Mouse (Mus musculus) thymus, postnatal 25 days (tissue): ENCODE data around the gene Dnah12.
A peak's percentile ranks its signal among the peaks of the same experiment; 100 is the strongest.

ENCODE experiments used
- DNase-seq: peaks from one replicate; pipeline ENCODE4 v3.0.0; 2022

Dnah12 gene

DNA sequence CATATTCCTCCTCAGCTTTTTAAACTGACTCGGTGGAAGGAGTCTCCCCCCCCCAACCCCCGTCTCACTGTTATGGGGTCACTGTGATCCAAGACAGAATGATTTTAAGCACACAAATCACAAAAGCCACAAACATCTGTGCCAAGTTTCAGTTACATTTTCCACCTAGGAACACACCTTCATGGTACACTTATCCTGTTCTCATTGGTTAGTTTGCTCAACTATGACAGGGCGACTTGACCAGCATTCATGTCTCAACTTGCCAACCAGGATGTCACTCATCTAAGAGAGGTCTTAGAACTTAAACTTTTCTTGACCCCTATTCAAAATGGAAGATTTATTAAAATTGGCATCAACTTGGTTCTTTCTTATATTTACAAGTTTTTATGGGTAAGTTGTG is 31.8 kb downstream of the Dnah12 start:
- DNase-seq = no peak

- DNase-seq = no peak
Observed at GRCm38 (mm10) chr14:26758566-26758965, 65.5 kb downstream of the Dnah12 start.

DNA sequence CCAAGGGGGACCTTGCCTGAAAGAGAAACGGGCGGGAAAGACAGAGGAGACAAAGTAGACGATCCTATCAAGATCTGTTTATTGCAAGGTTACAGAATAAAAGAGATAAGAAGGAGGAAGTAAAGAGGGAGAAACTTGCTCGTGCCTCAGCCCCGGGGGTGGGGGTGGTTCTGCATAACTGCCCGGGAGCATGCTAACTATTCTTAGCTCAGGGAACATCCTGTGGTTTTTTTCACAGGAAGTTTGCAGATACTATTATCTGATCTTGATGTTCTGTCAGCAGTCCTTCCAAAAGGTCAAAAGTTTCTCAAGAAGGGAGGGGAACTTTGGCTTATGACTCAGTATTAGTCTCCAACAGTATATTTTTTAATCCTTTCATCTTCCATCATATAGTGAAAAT is 71.8 kb downstream of the Dnah12 start:
- no peak for DNase-seq

- no peak for DNase-seq
Observed at GRCm38 (mm10) chr14:26768195-26768594, 75.1 kb downstream of the Dnah12 start.

DNA sequence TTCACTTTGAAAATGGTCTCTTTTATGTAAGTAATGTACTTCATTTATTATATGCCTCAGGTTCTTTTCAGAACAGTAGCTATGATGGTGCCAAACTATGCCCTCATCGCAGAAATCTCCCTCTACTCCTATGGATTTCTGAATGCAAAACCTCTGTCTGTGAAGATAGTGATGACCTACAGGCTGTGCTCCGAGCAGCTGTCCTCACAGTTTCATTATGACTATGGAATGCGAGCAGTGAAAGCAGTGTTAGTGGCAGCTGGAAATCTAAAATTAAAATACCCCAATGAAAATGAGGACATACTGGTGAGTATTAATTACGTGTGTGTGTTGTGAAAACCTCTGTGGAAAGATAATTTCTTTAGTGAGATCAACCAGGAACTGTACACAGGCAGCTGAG is 80.5 kb downstream of the Dnah12 start:
- DNase-seq = no peak

- no peak for DNase-seq
Observed at GRCm38 (mm10) chr14:26783731-26784130, 90.7 kb downstream of the Dnah12 start.

DNA sequence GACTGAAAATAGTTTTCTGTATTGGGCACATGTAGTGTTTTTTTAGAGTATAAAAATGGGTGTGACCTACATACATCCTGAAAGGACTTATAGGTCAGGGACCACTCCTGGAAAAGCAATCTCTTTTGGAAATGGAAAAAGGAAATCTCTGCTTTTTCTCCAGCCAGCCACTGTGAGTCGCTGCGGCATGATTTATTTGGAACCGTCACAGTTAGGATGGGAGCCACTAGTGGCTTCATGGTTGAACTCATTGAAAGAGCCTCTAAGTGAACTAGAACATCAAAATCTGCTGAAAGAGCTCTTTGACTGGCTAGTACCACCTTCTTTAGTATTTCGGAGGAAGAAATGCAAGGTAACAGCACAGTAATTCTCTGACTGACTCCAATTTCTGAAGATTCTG is 92.6 kb downstream of the Dnah12 start:
- DNase-seq = no peak

DNA sequence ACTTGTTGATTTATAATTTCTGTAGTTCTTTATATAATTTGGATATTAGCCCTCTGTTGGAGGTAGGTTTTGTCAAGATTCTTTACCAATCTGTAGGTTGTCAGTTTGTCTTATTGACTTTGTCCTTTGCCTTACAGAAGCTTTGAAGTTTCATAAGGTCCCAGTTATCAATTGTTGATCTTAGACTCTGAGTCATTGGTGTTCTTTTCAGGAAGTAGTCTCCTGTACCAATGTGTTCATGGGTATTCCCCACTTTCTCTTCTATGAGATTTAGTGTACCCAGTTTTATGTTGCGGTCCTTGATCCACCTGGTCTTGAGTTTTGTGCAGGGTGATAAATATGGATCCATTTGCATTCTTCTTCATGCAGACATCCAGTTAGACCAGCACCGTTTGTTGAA is 101.4 kb downstream of the Dnah12 start:
- DNase-seq = no peak

DNA sequence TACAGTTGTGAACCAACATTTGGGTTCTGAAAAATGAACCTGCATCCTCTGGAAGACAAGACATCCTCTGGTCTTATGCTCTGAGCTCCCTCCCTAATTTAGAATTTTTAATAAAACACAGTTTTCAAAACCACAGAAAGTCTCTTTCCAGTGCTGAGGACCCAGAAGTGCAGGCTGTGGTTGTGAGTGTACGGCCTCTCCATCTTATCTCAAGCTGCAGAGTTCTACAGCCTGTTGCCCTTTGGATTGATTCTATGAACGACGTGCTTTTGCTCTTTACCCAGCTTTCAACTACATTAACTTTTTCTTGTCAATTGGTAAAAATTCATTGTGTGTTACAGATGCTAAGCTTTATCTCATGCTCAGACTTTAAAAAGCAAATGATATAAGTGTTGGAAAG is 105.3 kb downstream of the Dnah12 start:
- DNase-seq = no peak

- DNase-seq = no peak
Observed at GRCm38 (mm10) chr14:26799286-26799685, 106.2 kb downstream of the Dnah12 start.

DNA sequence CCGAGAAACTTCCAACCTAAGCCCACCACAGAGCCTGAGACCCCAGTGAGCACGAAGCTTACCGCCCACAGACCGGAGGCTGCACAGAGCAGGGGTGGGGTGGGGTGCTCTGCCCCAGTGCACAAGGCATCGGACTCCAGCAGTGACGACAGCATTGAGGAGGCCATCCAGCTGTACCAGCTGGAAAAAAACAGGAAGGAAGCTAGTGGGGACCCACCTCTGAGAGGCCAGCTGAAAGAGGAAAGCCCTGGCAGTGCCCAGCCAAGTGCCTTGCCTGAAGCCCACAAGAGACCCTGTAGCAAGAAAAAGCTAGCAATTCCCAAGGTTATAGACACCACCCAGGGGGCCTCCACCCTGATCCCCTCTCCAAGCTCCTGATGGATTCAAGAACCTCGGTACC is 112.4 kb downstream of the Dnah12 start:
- DNase-seq = no peak

GRCm38 (mm10) chr14:26812734-26813133 is 119.7 kb downstream of the Dnah12 start:
- DNase-seq = no peak

DNA sequence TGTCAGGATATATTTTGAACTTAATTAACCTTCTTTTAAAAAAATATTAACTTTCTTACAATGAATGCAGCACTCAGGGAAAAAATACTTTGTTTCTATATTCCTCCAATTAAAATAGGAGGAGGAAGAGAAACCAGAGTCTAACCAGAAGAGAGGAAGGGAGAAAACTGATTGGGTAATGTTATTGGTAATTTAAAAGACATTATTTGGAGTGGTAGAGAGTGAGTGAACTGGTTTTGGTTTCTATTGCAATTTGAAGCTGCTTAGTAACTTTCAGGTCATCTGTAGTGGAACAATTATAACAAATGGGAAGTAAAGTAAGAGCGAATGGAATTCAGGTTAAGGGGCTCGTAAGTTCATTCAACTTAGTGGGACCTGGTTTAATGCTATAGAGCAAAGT is 120.8 kb downstream of the Dnah12 start:
- no peak for DNase-seq

DNA sequence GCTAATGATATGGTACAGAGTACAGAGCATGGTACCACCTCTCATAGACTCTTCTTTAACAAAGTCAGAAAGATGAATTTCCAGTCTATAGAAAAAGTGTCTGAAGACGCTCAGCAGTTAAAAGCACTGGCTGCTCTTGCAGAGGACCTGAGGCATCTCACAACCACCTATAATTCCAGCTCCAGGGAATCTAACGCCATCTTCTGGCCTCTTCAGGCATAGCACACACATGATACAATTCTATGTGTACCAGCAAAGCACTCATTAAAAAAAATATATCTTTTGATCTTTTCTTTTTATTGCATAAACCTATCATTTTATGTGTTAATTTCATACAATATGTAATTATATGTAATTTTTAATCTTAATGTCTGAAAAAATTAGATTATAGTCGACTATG is 121.8 kb downstream of the Dnah12 start:
- peak; percentile 41 for DNase-seq

DNA sequence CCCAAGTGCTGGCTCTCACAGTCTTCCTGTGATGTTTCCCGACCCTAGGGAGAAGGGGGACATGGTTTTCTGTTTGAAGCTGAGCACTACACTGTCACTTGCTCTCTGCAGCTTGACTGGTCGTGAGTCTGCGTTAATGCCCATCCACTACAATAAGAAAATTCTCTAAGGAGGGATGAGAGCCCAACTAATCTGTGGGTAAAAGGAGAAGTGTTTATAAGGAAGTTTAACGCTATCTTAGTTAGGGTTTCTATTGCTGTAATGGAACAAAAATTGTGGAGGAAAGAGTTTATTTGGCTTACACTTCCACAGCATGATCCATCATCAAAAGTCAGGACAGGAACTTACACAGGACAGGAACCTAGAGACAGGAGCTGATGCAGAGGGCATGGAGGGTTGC is 123.7 kb downstream of the Dnah12 start:
- no peak for DNase-seq

DNA sequence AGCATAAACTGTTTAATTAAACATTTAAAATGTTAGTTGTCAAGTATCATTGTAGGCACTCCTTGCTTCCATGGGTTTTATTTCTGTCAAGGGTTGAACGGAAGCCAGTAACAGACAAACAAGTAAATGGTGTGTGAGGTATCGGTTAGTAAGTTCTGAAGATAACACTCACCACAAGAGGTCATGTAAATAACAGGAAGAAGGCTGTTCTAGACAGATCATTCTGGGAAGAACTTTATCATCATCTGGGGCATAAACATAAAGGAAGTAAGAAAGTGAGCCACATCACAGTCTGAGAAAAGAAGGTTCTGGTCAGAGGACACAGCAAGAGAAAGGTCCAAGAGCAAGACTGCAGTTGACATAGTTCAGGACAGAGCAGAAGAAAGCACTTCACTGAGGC is 132.9 kb downstream of the Dnah12 start:
- no peak for DNase-seq

GRCm38 (mm10) chr14:26853053-26853452 is 160.0 kb downstream of the Dnah12 start:
- no peak for DNase-seq

GRCm38 (mm10) chr14:26854066-26854465 is 161.0 kb downstream of the Dnah12 start:
- no peak for DNase-seq

DNA sequence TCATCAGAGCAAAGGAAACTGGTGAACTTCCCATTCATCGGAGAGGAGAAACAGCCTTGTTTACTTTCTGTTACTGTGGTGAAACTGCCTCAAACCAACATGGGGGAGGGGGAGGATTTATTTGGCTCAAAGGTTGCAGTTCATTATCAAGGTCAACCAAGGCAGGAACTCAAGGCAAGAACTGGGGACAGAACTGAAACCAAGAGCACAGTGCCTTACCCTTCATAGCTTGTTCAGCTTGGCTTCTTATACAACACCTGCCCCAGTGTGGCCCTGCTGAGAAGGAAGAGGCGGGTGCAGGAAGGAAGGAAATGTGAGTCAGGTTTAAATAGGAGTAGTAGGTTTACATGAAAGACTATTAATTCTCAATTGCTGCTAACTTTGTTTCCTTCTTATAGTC is 165.3 kb downstream of the Dnah12 start:
- peak; percentile 41 for DNase-seq

GRCm38 (mm10) chr14:26859024-26859423 is 165.9 kb downstream of the Dnah12 start:
- DNase-seq = no peak

DNA sequence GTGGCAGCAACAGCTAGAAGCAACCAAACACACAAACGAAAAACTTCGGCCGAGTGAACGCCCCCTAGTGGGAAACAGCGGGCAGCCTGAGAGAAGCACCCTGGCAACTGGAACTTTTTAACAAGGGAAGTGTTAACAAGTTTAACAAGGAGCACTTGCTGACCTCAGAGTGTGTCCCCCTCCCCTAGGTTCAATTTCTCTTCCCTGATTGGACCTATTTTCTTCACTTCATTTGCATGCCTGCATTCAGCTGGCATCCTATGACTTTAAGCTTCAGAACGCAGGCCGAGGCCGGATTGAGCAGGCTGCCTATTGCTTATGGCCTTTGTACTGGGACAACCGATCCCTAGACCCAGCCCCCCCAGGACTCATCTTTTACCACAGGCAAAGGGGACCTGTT is 174.3 kb downstream of the Dnah12 start:
- DNase-seq = peak; percentile 5

DNA sequence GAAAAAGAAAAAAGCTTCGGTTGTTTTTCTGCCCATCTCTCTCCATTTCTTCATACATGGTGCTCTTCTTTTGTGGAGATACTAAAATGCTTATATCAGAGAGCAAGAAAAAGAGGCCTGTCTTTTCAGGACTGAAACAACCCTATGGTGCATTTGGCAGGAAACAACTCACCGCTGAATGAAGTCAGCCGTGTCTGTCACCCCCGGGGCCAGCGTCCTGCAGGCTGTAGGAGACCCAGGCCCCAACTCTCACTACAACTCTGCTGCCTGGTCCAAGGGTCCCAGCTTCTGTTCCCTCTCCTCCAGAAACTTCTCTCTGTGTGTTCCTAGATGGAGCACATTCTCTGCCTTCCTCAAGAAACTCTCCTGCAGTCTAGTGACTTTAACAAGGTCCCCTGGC is 175.2 kb downstream of the Dnah12 start:
- DNase-seq = no peak

GRCm38 (mm10) chr14:26878756-26879155 is 185.7 kb downstream of the Dnah12 start:
- peak; percentile 57 for DNase-seq

DNA sequence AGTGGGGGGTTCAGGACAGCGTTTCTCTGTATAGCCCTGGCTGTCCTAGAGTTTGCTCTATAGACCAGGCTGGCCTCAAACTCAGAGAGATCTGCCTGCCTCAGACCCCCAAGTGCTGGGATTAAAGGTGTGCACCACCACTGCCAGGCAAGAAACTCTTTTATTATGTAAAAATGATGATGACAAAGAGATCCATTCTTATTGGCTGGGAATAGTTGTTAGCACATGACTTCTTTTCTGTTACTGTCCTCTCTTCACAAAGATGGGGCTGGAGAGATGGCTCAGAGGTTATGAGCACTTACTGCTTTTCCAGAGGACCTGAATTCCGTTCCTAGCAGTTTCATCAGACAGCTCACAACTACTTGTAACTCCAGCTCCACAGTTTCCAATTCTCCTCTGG is 186.9 kb downstream of the Dnah12 start:
- DNase-seq = no peak

- DNase-seq = no peak
Observed at GRCm38 (mm10) chr14:26881700-26882099, 188.6 kb downstream of the Dnah12 start.

DNA sequence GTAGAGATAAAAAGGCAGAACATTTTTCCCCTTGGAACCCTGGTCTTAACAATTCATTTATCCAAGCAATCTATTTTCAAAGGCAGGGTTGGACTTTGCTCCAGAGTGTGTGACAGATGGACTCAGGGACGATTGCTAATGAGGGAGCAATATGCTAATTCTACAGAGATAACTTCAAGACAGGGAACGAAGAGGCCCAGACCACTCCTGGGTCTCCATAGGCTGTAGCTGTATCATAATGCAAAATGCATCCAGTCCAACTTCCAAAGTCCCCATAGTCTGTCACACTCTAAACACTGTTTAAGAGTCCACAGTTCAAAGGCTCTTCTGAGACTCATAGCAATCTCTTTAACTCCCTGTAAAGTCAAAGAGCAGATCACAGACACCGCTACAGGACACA is 194.2 kb downstream of the Dnah12 start:
- DNase-seq = no peak
